Mouse (Mus musculus): ENCODE results near the gene Arl10.

Arl10 gene

GRCm38 (mm10) chr13:54574854-54575481 is at the start of gene Arl10:
Gene Arl10 (plus strand): TSS chr13:54575015.
- DNase-seq (ENCODE audit: extremely low spot score, low spot score), result peak; percentile 86

- no peak for DNase-seq (ENCODE audit: extremely low spot score, low spot score)
Observed at GRCm38 (mm10) chr13:54527140-54527539, 47.7 kb upstream of the Arl10 start.

GRCm38 (mm10) chr13:54532134-54532533 is 42.7 kb upstream of the Arl10 start:
- no peak for DNase-seq (ENCODE audit: extremely low spot score, low spot score)

GRCm38 (mm10) chr13:54548036-54548435 is 26.8 kb upstream of the Arl10 start:
- DNase-seq (ENCODE audit: extremely low spot score, low spot score), result no peak

GRCm38 (mm10) chr13:54556176-54556575 is 18.6 kb upstream of the Arl10 start:
- no peak for DNase-seq (ENCODE audit: extremely low spot score, low spot score)

- no peak for DNase-seq (ENCODE audit: extremely low spot score, low spot score)
Observed at GRCm38 (mm10) chr13:54556796-54557195, 18.0 kb upstream of the Arl10 start.

GRCm38 (mm10) chr13:54557652-54558051 is 17.2 kb upstream of the Arl10 start:
- DNase-seq (ENCODE audit: extremely low spot score, low spot score), result no peak

GRCm38 (mm10) chr13:54559656-54560055 is 15.2 kb upstream of the Arl10 start:
- no peak for DNase-seq (ENCODE audit: extremely low spot score, low spot score)

- DNase-seq (ENCODE audit: extremely low spot score, low spot score), result no peak
Observed at GRCm38 (mm10) chr13:54560608-54561007, 14.2 kb upstream of the Arl10 start.

GRCm38 (mm10) chr13:54562562-54562961 is 12.3 kb upstream of the Arl10 start:
- DNase-seq (ENCODE audit: extremely low spot score, low spot score), result no peak

- DNase-seq (ENCODE audit: extremely low spot score, low spot score), result no peak
Observed at GRCm38 (mm10) chr13:54564232-54565200, 10.3 kb upstream of the Arl10 start.

GRCm38 (mm10) chr13:54565201-54565581 is 9.6 kb upstream of the Arl10 start, which contains the start of gene 4833439L19Rik:
Gene 4833439L19Rik (minus strand): TSS chr13:54565435.
- peak; percentile 93 for DNase-seq (ENCODE audit: extremely low spot score, low spot score)

- DNase-seq (ENCODE audit: extremely low spot score, low spot score), result no peak
Observed at GRCm38 (mm10) chr13:54565594-54566345, 9.0 kb upstream of the Arl10 start.

- DNase-seq (ENCODE audit: extremely low spot score, low spot score), result no peak
Observed at GRCm38 (mm10) chr13:54568380-54568779, 6.4 kb upstream of the Arl10 start.

- DNase-seq (ENCODE audit: extremely low spot score, low spot score), result no peak
Observed at GRCm38 (mm10) chr13:54569282-54569681, 5.5 kb upstream of the Arl10 start.

- DNase-seq (ENCODE audit: extremely low spot score, low spot score), result no peak
Observed at GRCm38 (mm10) chr13:54570736-54571135, 4.1 kb upstream of the Arl10 start.

GRCm38 (mm10) chr13:54571637-54572036 is 3.2 kb upstream of the Arl10 start:
- no peak for DNase-seq (ENCODE audit: extremely low spot score, low spot score)

GRCm38 (mm10) chr13:54572621-54573020 is 2.2 kb upstream of the Arl10 start:
- no peak for DNase-seq (ENCODE audit: extremely low spot score, low spot score)

- DNase-seq (ENCODE audit: extremely low spot score, low spot score), result peak; percentile 45
Observed at GRCm38 (mm10) chr13:54575489-54575888, 674 bp downstream of the Arl10 start.

GRCm38 (mm10) chr13:54577652-54578507 is 3.1 kb downstream of the Arl10 start:
- DNase-seq (ENCODE audit: extremely low spot score, low spot score), result no peak

- no peak for DNase-seq (ENCODE audit: extremely low spot score, low spot score)
Observed at GRCm38 (mm10) chr13:54581385-54581784, 6.6 kb downstream of the Arl10 start.
